Mouse (Mus musculus) bone marrow macrophage, adult 2 months (primary cell): ENCODE data around the gene Nob1.

Experiments
- CTCF ChIP-seq: IDR thresholded peaks from 2 replicates; pipeline ENCODE4 v1.5.1; 2012; ENCODE audit warnings: low read depth, mild to moderate bottlenecking, low read length, moderate library complexity
- POLR2A ChIP-seq: IDR thresholded peaks from 2 replicates; pipeline ENCODE4 v1.6.1; 2012; ENCODE audit warnings: mild to moderate bottlenecking, low read depth, low read length, borderline replicate concordance

GRCm38 (mm10) chr8:107457725-107458124, 32.9 kb upstream of the Nob1 start:
- TF ChIP-seq POLR2A (no peak), CTCF (no peak)
